Mouse (Mus musculus) central nervous system, embryonic 14 days (tissue): ENCODE measurements around the gene Olfr33. TPM values are rescaled to one million over a fixed set of nuclear protein-coding genes. Genes with fewer than 3 reads are reported as not detected.

Experiments used
- polyA plus RNA-seq: library from polyadenylated mRNA; depleted of rRNA; stranded (reverse); fragments of >200 nt; gene quantifications from 2 replicates; pipeline ENCODE4 v1.2.3, GENCODE M21; 2012; rRNA removed

The Olfr33 gene
- not detected in 2 replicates for polyA plus RNA-seq

DNA sequence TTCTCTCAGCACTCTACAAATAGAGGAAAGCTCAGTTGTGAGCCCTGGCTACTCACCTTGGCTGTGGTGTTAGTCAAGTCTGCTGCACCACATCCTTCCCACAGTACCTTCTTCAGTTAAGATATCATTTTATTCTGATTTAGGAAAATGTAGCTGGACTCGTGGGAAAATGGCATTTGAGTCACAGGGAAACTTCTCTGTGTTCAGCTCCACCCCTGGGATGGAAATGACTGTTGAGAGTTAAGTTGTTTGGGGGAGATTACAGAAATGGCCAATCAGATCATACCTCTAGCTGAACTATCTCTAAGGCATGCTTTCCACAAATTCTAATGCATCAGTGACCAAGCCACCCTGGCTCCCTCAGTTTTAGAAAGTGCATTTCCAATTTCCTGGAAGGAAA lies at the start of gene Olfr33:
Gene Olfr33 (minus strand): TSS at position 101 of the 400 bp plus-strand sequence.

DNA sequence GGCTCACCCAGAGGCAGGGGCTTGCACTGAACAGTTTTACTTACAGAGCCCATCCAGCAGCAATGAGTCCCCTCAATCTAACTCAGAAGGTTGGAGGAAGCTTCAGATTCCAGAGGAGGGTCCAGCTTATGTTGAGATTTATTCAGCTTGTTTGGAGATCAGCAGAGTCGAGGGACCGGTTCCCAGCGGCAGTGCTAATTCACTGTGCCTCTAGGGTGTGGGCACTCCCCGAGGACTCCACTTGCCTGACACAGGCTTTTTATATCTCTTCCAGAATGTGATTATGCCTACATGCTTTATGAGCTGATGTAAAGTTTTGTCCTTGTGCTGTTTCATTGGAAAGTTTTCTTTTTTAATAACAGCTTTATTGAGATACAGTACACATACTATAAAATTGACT lies 40.4 kb upstream of the Olfr33 start, which contains the start of the genes Olfr560 and Olfr78:
Gene Olfr560 (minus strand): TSS at position 101 of the 400 bp plus-strand sequence.
Gene Olfr78 (minus strand): TSS at position 206 of the 400 bp plus-strand sequence.

DNA sequence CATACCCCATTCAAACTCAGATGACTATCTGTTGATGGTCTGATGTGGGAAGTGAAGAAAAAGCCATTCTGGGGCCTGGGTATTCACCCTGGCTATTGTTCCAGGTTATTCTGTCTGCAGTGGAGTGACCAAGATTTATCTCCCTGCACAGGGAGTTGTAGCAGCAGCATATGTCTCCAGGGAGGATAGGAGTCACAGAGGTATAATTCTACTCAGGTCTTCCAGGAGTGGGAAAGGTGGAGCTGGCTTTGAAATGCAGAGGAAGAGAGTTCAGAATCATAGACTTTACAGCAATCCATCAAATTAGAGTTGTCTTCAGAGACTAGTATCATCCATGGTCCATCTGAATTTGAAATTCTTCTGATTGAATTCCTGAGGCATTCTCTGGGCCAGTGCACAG lies 8.5 kb upstream of the Olfr33 start, which contains the start of gene Olfr559:
Gene Olfr559 (minus strand): TSS at position 101 of the 400 bp plus-strand sequence.

DNA sequence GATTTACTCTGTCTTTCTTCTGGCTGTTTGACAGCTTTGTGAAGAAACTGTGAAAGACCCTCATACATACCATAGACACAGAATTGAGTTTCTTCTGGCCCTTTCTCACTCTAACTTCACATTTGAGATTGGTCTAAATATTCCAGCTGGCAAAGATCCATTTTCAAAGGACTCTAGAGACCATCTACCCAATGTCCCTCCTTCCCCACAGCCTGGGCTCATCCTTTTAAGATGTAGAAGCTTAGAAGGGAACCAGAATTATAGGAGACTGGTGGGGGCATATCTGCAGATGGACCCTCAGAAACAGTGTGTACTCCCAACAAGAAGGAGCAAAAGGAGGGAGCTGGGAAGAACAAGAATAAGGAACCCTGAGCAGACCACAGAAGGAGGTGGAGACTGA lies 17.0 kb downstream of the Olfr33 start, which contains the start of gene Olfr558:
Gene Olfr558 (plus strand): TSS at position 301 of the 400 bp plus-strand sequence.

DNA sequence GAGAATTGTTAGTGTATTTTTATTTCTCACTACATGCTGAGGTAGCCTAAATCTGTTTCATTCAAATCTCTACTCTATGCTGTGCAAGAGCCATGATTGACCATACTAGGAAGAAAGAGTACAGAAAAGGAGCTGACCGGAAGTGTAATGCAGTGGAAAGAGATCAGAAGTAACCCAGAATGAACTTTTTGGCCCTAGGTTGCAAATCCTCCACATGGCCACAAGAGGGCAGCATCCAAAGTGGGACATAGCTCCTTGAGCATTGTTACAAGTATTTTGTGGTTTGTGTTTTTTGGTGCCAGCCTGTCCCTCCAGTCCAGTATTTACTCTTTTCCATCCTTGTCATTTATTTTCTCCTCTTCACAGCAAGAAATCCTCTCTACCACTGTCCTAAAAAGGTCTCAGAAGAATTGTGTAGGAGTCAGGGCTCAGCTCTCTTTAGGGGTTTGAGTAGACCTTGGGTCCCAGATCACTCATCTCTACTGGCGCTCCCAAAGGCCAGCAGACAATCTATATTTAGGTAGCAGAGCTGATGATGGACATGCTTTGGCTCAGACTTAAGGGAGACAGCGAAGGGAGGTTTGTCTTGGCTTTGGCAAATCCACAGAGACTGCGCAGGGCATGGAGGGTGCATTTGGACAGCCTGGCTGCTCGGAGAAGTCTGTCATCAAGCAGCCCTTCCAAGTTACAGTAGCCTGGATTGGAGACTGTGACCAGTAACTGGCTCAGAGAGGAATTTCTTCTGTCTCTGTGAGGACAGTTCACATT lies 23.3 kb downstream of the Olfr33 start, which contains the start of gene Olfr557:
Gene Olfr557 (plus strand): TSS at position 553 of the 768 bp plus-strand sequence.

GRCm38 (mm10) chr7:102686944-102687501 lies 31.8 kb downstream of the Olfr33 start, which contains the start of gene Trim68:
Gene Trim68, minus strand, starts transcription at chr7:102687327.

DNA sequence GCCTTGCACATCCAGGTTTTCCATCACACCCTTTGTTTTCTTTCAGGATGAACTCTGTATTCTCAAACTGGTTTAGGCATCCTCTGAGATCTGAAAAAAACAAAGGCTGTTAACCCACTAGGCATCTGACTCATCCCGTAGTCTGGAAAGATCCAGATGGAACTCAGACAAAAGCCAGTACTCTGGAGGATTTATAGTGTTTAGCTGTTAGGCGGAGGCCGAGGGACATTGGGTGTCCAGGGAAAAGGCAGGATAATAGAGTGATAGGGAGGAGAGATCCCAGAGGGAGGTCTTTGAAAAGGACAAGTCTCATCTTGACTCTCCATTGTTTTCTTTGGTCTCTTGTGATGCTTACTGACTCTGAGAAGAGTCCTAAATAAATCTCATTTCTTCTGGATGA lies 54.3 kb downstream of the Olfr33 start, which contains the start of gene Olfr556:
Gene Olfr556 (plus strand): TSS at position 301 of the 400 bp plus-strand sequence.

Other genes starting within 250 kb of the Olfr33 start
- not detected in 2 replicates for gene Olfr543, start 237.4 kb downstream of the Olfr33 start, polyA plus RNA-seq
- not detected in 2 replicates for gene Olfr544, start 230.8 kb downstream of the Olfr33 start, polyA plus RNA-seq
- gene Olfr545, start 219.5 kb downstream of the Olfr33 start, polyA plus RNA-seq, result not detected in 2 replicates
- gene Olfr547, start 184.3 kb downstream of the Olfr33 start, polyA plus RNA-seq, result not detected in 2 replicates
- gene Olfr548-ps1, start 178.2 kb downstream of the Olfr33 start, polyA plus RNA-seq, result not detected in 2 replicates
- not detected in 2 replicates for gene Olfr549, start 169.2 kb downstream of the Olfr33 start, polyA plus RNA-seq
- 2.2 and 3.0 TPM in 2 replicates for gene Trim21, start 153.6 kb downstream of the Olfr33 start, polyA plus RNA-seq
- not detected in 2 replicates for gene Olfr550, start 147.6 kb downstream of the Olfr33 start, polyA plus RNA-seq
- gene Olfr551, start 127.2 kb downstream of the Olfr33 start, polyA plus RNA-seq, result not detected in 2 replicates
- 0.01 TPM in 1 of 2 replicates, not detected in the other for gene Olfr552, start 121.3 kb downstream of the Olfr33 start, polyA plus RNA-seq
- gene Olfr553, start 100.9 kb downstream of the Olfr33 start, polyA plus RNA-seq, result not detected in 2 replicates
- not detected in 2 replicates for gene Olfr554, start 80.6 kb downstream of the Olfr33 start, polyA plus RNA-seq
- gene Olfr555, start 60.2 kb downstream of the Olfr33 start, polyA plus RNA-seq, result not detected in 2 replicates
- not detected in 2 replicates for gene Olfr556, start 54.2 kb downstream of the Olfr33 start, polyA plus RNA-seq
- gene Trim68, start 31.7 kb downstream of the Olfr33 start, polyA plus RNA-seq, result 14.8 and 22.7 TPM in 2 replicates
- not detected in 2 replicates for gene Olfr557, start 23.2 kb downstream of the Olfr33 start, polyA plus RNA-seq
- 0.07 and 0.29 TPM in 2 replicates for gene Olfr558, start 16.9 kb downstream of the Olfr33 start, polyA plus RNA-seq
- gene Olfr559, start 8.4 kb upstream of the Olfr33 start, polyA plus RNA-seq, result not detected in 2 replicates
- not detected in 2 replicates for gene Olfr560, start 40.3 kb upstream of the Olfr33 start, polyA plus RNA-seq
- gene Olfr78, start 40.4 kb upstream of the Olfr33 start, polyA plus RNA-seq, result 0.09 and 0.43 TPM in 2 replicates
- gene Olfr561, start 52.2 kb upstream of the Olfr33 start, polyA plus RNA-seq, result not detected in 2 replicates
- gene Olfr564, start 84.4 kb upstream of the Olfr33 start, polyA plus RNA-seq, result not detected in 2 replicates
- gene Olfr566, start 139.7 kb upstream of the Olfr33 start, polyA plus RNA-seq, result not detected in 2 replicates
- not detected in 2 replicates for gene Olfr568, start 158.1 kb upstream of the Olfr33 start, polyA plus RNA-seq
- not detected in 2 replicates for gene Olfr569, start 171.8 kb upstream of the Olfr33 start, polyA plus RNA-seq
- 0.12 and 0.13 TPM in 2 replicates for gene Olfr570, start 175.5 kb upstream of the Olfr33 start, polyA plus RNA-seq
- 0.09 TPM in 1 of 2 replicates, not detected in the other for gene Olfr571, start 198.5 kb upstream of the Olfr33 start, polyA plus RNA-seq
- gene Olfr572, start 205.3 kb upstream of the Olfr33 start, polyA plus RNA-seq, result not detected in 2 replicates
- gene Olfr573-ps1, start 223.5 kb upstream of the Olfr33 start, polyA plus RNA-seq, result not detected in 2 replicates
- not detected in 2 replicates for gene Olfr574, start 229.4 kb upstream of the Olfr33 start, polyA plus RNA-seq
- gene Olfr575, start 239.7 kb upstream of the Olfr33 start, polyA plus RNA-seq, result not detected in 2 replicates
- not detected in 2 replicates for gene Olfr576, start 243.6 kb upstream of the Olfr33 start, polyA plus RNA-seq